Mouse (Mus musculus): ENCODE data around the gene Gga1.

- TF ChIP-seq EP300 (IDR thresholded peaks at IDR 0.05; ENCODE audit: low read depth) (no peak), CTCF (IDR thresholded peaks at IDR 0.05; ENCODE audit: low read depth) (no peak)
Observed at GRCm38 (mm10) chr15:78930801-78931426, 53.9 kb downstream of the Gga1 start.
